Mouse (Mus musculus) WW6 (cell line): ENCODE measurements around the gene Cyth2.
A peak's percentile ranks its signal among the peaks of the same experiment; 100 is the strongest.

Source experiments
- DNase-seq: peaks from one replicate; pipeline ENCODE4 v3.0.0-alpha.2; 2013; ENCODE audit warnings: low read depth, low spot score

The Cyth2 gene

DNA sequence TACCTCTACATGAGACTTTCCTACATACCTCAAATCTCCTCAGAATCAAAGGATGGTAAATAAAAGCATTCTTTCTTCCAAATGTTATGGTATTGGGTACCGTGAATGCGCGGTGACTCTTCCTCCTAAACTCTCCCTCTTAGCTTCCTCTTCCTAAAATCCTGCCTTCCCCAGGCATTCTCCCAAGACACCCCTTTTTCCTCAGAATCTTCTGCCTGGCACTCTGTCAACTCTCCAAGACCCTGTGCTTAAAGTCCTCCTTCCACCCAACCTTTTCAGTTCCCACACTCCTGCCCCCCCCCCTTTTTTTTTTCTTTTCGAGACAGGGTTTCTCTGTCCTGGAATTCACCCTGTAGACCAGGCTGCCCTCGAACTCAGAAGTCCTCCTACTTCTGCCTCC, 460 bp upstream of the Cyth2 start:
- DNase-seq = no peak

DNA sequence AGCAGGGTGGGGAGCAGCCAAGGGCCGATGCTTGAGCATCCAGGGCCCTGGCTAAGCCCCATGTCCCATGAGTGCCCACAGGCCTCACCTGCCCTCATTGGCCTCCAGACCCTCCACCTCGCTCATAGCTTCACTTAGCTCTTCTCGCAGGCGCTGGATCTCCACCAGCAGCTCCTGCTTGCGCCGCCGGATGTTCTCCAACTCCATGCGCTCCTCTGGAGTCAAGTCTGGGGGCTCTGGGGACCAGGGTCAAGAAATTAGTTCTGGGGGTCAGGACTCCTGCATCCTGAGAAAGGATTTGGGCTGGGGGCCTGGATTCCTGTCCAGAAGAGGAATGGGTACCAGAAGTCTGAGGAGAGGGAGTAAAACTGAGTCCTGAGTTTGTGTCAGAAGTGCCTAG, 1.5 kb downstream of the Cyth2 start:
- no peak for DNase-seq

DNA sequence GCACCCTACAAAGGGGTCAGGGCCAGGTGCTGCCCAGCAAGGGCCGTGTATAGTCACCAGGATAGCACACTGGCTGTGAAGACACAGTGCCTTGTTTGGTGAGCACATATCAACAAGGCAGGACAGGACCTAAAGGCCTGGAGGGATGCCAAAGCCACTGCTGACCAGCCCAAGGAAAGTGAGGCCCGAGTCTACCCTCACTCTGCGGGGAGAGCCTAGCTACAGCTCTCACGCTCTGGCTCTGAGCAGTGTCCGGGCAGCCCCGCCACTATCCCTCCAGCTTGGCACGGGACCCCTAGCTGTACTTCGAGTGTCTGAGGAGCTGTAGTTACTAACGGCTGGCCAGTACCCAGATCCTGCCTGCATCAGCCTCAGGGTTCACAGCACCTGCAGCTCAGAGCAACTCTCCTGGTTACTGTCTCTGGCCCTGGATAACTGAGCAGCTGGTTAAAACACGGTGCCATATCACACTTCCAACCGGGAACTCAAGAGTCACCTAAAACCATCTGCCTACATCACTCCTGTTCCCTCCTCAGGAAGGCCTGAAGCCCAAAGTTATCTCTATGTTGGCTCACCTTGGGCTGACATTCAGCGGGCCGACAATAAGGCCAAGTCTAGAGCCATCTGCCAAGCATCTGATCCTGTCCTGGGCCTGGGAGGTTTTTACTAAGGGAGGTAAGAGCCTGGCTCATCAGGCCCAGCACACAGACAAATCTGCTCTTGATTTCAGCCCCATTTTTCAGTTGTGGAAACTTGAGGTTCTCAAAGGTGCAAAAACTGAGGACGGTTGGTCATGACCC, 4.9 kb downstream of the Cyth2 start:
- DNase-seq = no peak

DNA sequence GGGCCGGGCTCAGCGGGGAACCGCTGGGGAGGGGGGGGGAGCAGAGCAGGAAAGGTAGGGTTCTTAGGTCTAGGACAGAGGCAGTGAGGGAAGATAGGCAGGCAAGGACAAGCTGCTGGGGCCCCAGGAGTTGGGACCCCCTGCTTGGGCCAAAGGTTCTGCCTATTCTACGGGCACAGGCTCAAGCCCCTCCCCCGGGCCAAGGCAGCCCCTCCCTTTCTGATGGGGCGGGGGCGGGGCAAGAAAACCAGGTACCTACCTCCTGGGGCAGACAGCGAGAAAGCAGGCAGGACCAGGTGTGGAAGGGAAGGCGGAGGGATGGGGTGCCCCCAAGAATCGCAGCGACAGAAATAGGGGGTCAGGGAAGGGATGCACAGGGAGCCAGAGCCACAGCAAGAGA, 5.9 kb downstream of the Cyth2 start:
- DNase-seq = no peak

DNA sequence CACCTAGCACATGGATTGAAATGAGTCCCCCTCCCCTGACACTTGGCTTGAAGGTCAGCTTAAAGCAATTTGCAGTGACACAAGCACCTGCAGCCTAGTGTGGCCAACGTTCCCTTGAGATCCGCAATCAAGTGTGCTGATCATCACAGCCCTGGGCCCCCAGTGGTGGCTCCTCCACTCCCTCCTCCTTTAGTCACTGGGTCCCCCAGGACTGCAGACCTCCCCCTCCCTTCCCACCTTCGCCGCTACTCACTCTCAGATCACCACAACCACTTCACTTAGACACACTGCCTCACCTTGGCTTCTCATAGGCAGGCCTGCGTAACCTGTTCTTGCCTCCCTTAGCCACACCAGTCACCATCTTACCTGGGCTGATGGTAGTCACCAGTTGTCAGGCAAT, 8.4 kb downstream of the Cyth2 start:
- DNase-seq = no peak

DNA sequence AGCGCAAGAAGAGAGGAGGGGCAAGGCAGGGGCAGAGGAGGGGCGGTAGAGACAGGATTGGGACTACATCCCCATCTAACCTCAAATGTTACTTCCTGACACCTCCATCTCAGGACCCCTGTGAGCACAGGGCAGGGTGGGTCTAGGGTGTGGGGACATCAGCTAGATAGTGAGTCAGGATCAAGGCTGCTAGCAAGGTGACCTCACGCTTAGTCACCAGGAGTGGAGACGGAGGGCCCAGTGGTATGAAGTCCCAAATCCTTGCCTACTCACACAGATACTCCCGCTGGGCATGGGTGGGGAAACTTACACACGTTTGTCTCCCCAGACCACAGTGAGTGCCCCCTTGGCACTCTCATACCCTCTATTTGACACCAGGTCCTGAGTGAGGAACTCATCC, 11.8 kb downstream of the Cyth2 start:
- DNase-seq = no peak

DNA sequence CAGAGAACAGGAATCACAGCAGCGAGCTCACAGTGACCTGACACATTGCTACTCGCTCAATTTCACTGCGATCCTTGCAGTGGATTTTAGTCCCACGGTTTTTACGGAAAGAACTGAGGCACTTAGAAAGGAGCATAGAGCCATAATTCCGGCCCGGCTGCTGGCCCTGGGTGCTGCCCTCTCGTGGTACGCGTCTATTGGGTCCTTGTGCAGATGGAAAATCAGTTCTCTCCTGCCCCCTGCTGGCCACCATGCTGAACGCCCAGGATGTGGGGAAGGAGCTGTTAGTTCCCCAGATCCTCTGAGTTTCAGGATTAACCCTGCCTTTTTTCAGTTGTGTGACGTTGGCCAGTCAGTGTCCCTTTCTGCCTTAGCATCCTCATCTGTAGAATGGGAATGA, 13.0 kb downstream of the Cyth2 start:
- DNase-seq = peak; percentile 76

DNA sequence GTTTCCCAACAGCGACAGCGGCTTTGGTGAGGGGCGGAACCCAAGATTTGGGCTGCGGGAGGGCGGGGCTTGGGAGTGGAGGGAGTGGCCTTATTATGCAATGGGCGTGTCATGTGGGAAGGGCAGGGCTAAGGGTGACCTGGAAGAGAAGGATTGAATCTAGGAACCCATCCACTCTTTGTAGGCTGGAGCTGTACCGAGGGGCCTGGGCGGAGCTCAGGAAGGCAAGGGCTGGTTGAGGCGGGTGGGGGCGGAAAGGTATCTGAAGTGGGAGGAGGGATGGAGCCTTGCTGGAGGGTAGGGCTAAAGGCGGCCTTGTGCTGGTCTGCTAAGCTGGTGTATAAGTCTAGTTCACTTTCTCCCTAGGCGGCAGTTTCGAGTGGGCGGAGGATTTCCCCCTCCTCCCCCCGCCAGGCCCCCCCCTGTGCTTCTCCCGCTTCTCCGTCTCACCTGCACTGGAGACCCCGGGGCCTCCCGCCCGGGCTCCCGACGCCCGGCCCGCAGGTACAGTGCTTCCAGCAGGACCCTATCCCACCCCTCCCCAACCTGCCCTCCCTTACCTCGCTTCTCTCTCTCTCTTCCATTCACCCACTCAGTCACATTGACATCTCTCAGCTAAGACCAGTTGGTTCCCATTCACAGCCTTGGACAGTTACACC, 13.7 kb downstream of the Cyth2 start:
- peak; percentile 78 for DNase-seq

DNA sequence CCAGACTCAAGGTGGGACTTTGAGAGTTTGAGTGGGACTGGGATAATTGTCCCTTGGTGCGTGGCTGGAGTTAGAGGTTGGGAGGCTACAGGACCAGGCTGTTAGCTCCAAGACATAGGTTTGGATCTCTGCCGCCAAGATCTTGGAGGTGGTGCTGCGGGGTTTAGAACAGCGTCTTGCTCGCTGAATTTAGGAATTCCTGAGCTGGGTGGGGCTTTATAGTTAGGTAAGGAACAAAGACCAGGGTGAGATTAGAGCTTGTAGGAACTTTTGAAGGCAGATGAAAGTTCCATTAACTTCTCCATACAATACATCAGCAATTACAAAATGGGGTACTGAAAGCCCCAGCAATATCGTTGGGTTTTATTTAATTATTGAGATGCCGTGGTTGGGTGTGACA, 14.4 kb downstream of the Cyth2 start:
- DNase-seq = no peak

DNA sequence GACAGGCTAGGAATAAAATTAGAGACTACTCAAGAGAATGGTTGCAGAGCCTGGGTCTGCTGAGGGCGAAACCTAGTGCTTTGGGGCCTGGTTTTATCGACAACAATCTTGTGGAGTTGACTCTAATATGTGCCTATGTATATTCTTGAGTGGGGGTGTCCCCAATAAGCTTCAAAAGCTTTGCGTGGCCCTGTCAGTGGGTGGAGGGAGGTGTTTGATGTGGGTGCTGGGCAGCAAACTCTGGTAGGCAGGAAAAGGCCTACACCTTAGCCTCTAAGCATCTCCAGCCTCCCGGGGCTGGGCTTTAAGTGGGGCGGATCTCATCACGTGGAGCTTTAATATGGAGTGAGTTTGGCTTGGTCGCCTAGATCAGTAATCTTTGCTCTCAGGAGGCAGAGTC, 15.4 kb downstream of the Cyth2 start:
- DNase-seq = no peak

DNA sequence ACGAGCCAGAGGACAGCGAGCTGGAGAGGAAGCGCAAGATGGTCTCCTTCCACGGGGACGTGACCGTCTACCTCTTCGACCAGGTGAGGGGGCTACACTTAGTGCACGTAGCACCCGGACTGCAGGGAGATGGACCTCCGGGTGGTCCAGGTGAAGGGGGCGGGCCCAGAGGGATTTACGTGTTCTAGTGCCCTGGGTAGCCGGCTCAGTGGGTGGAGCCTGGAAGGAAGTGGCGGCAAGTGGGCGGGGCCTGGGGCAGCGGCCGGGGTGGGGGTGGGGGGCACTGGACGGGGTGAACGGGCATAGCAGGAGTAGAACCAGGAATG, 15.9 kb downstream of the Cyth2 start:
- no peak for DNase-seq

DNA sequence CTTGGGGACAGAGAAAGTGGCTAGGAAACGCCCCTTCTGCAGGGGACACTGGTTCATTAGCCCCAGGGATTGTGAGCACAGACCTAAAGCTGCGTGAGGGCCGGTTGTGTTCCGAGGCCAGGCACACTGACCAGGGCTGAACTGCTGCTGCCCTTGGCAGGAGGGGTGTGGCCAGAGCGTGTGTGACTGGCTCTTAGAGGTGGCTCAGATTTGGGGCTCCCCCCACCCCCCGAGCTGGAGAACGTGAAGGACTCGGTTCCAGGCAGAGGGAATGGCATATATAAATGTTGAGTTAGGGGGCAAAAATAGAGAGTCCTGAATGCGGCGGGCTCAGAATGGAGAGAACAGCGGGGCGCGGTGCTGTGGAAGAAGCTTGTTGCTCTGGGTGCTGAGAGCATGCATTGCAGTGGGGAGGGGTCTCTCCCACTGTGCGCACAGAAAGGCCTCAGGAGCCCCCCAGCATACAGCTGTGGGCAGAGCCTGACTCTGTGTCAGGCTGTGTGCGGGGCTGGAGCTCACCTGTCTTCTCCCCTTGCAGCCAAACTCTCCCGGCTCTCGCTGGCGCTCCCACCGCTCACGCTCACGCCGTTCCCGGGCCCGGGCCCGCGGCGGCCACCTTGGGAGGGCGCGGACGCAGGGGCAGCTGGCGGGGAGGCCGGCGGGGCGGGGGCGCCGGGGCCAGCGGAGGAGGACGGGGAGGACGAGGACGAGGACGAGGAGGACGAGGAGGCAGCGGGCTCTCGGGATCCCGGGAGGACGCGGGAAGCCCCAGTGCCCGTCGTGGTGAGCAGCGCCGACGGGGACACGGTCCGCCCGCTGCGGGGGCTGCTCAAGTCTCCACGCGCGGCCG, 16.5 kb downstream of the Cyth2 start:
- DNase-seq = no peak

DNA sequence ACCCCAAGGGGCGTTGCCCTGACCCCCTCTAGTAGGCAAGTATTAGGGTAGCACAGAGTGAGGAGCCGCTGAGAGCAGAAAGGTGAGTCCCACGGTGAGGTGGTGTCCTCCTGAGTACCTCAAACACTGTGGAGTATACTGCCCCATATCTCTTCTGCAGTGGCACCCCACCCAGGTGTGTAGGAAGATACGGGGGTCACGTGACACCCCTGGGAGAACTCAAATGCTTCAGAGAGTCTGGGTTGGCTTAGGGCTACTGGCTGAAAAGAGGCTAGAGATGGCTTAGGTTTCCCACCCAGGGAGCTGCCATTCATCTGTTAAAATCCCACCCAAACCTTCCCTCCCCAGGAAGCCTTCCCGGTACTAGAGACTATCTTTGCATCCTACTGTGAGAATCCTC, 17.4 kb downstream of the Cyth2 start:
- no peak for DNase-seq

DNA sequence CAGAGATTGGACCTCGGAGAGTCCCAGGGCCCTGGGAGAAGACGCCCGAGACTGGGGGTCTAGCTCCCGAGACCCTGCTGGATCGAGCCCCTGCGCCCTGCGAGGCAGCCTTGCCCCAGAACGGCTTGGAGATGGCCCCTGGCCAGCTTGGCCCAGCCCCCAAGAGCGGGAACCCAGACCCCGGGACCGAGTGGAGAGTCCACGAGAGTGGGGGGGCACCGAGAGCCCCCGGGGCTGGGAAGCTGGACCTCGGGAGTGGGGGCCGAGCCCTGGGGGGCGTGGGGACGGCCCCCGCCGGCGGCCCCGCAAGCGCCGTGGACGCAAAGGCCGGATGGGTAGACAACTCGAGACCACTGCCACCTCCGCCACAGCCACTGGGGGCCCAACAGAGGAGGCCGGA, 19.4 kb downstream of the Cyth2 start:
- DNase-seq = no peak

DNA sequence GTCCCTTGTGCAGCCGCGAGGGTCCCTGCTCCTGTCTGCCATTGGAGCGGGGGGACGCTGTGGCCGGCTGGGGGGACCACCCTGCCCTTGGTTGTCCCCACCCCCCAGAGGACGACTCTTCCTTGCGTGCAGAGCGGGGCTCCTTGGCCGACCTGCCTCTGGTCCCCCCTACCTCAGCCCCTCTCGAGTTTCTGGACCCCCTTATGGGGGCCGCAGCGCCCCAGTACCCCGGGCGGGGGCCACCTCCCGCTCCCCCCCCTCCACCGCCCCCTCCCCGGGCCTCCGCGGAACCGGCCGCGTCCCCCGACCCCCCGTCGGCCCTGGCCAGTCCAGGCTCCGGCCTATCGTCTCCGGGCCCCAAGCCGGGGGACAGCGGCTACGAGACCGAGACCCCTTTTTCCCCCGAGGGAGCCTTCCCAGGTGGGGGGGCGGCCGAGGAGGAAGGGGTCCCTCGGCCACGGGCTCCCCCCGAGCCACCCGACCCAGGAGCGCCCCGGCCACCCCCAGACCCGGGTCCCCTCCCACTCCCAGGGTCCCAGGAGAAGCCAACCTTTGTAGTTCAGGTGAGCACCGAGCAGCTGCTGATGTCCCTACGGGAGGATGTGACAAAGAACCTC, 20.3 kb downstream of the Cyth2 start:
- DNase-seq = no peak

DNA sequence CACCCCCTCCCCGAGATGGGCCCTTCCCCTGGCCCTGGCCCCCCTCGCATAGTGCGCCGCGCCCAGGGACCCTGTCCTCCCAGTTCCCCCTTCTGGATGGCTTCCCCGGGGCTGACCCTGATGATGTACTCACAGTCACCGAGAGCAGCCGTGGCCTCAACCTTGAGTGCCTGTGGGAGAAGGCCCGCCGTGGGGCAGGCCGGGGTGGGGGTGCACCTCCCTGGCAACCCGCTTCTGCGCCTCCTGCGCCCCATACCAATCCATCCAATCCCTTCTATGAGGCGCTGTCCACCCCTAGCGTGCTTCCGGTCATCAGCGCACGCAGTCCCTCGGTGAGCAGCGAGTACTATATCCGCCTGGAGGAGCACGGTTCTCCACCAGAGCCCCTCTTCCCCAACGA, 21.1 kb downstream of the Cyth2 start:
- DNase-seq = no peak

DNA sequence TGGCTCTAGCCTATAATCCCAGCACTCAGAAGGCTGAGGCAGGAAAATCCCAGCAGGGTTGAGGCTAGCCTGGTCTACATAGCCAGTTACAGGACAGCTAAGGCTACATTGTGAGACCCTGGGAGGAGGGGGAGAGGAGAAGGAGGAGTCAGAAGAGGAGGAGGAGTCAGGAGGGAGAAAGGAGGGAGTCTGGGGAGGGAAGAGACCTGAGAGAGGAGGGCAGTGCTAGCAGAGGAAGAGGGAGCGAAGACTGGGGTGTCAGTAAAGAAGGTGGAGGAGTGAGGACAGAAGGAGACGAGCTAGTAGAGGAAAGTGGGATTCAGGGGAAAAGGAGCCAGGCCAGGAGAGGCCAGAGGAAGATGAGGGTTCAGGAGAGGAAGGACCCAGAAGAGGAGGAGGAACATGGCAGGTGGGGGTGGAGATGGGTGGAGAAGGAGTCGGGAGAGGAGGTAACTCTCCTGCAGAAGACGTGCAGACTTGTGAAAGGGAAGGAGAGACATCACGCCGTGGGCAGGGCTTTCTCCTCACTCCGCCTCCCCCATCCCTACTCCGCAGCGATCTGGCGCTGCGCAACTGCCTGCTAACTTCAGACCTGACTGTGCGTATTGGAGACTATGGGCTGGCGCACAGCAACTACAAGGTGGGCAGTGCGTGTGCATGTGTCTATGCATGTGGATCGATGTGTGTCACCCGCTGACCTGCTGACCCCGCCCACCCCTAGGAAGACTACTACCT, 22.5 kb downstream of the Cyth2 start:
- DNase-seq = no peak

DNA sequence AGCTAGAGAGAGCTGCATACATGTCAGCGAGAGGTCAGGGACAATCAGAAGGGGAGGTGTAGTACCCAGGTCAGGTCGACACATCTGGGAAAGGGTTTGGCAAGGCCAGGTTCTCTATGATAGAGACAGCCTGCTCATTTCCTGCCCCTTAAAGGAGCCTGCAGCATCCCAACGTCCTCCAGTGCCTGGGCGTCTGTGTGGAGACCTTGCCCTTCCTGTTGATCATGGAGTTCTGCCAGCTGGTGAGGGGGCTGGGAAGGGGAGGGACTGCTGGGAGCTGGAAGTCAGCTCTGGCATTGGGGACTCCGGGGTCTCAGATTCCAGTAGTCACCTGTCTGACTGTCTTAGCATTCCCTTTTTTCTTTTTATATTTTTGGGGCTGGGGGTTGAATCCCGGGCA, 23.7 kb downstream of the Cyth2 start:
- DNase-seq = no peak

DNA sequence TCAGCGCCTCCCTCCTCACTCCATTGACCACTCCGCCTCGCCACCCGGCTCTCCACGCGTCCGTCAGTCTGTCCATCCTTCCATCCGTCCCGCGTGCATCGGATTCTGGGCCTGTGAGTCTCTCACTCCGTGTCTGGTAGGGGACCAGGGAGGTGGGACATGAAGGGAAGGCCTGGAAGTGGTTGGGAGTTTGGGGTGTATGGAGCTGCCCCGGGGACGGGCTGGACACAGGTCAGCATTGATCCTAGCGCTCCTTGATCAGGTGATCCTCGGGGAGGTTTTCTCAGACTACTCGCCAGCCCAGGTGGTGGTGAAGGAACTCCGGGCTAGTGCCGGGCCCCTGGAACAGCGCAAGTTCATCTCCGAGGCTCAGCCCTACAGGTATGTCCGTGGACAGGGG, 26.7 kb downstream of the Cyth2 start:
- no peak for DNase-seq

DNA sequence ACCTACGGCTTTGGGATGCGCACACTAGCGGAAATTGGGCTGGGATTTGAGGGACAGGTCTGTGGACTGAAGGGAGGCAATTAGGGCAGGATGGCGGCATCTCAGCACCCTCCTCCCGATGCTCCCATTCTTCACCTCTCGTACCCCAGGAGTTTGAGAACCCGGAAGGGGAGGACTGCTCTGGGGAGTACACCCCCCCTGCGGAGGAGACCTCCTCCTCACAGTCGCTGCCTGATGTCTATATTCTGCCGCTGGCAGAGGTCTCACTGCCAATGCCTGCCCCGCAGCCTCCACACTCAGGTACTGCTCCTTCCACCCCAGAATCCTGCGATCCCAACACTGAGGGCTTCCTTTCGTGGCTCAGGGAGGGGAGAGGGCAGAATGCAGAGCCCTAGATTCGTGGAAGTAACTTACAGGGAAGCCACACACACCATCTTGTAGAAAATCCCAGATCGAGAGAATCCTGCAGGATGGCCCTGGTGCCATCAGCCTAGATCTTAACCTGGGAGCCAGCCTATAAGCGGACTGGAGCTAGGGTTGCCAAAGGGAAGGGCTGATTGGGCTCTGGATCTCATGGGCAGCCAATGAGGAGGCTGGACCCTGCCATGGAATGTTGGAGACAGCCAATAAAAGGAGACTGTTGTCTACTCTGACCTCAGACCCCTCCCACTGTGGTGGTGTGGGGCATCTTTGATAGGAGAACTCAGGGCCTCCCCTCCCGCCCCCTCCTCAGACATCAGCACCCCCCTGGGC, 27.5 kb downstream of the Cyth2 start:
- DNase-seq = peak; percentile 81

DNA sequence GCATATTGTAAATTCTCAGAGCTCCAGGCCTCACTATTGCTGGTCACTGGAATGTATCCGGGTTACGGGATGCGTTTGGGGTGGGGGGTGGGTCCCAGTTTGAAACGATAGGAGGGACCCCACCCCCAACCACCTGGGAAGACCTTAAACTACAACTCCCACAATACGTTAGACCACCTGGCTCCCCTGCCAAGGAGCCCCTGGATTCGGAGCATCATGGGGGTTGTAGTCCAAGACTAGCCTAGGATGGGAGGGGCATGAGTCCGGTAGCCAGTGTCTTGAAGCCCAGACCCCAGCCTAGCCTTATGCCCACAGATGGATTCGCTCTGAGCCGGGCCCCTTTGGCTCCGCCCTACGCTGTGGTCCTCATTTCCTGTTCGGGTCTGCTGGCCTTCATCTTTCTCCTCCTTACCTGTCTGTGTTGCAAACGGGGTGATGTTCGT, 28.2 kb downstream of the Cyth2 start:
- DNase-seq = no peak
